In genomic region chr2:138279641-138280040, GRCm38 (mm10) we compare ENCODE assay signal across 8 mouse cellular contexts. TPM values are rescaled to one million over a fixed set of nuclear protein-coding genes. Genes with fewer than 3 reads are reported as not detected.
DNase-seq lines count a peak whose midpoint lies in the region; ATAC-seq and TF ChIP-seq lines count a peak whose summit lies in the region.
"Had no signal": no experiment of that assay in that cellular context is flagged by ENCODE, and none has a peak within 500 bp of the region (broad histone marks: within the 10 kb centered on the region; RNA-seq: fewer than 3 reads in every experiment).

No protein-coding gene starts in this region.

- H3K4me2 ChIP-seq in stomach, embryonic 14.5 days (replicated peaks; ENCODE audit: low read depth, low read length), result peak overlapping the region; percentile 52

- no peaks in the 10 kb centered on the region for H3K4me1 ChIP-seq in testis, adult 2 months (ENCODE audit: control insufficient read depth, insufficient read depth, low read length)
- H3K4me1 ChIP-seq in embryonic fibroblast, embryonic 13.5 days (ENCODE audit: control insufficient read depth, insufficient read depth, low read length), result peaks cover 4% of the 10 kb centered on the region
- H3K4me1 ChIP-seq in stomach, embryonic 14.5 days (ENCODE audit: control insufficient read depth, insufficient read depth, low read length), result peaks cover 44% of the 10 kb centered on the region

- no peaks in the 10 kb centered on the region for H3K9me3 ChIP-seq in stomach, embryonic 14.5 days (ENCODE audit: control insufficient read depth, low read depth, low read length)

- H3K36me3 ChIP-seq in testis, adult 2 months (ENCODE audit: control insufficient read depth, insufficient read depth, low read length), result no peaks in the 10 kb centered on the region
- H3K36me3 ChIP-seq in stomach, embryonic 14.5 days (ENCODE audit: control insufficient read depth, insufficient read depth, low read length), result peaks cover 10% of the 10 kb centered on the region

- H3K9ac ChIP-seq in stomach, embryonic 14.5 days (replicated peaks; ENCODE audit: low read depth, low read length), result peak overlapping the region; percentile 29; the same call in 1 of the 2 replicates
- H3K9ac ChIP-seq: liver, embryonic 14.5 days had no signal

- peak; percentile 29; the same call in 1 of the 2 replicates for ATAC-seq in stomach, embryonic 14.5 days (ENCODE audit: insufficient number of reproducible peaks, insufficient read depth, low FRiP score, low read depth)
- no peak for ATAC-seq in monocyte, adult 5-6 weeks (replicated peaks; ENCODE audit: insufficient number of reproducible peaks, low FRiP score, low TSS enrichment, poor library complexity, severe bottlenecking)

- H3K27ac ChIP-seq in testis, adult 2 months (ENCODE audit: control insufficient read depth, insufficient read depth, low read depth, low read length), result no peak overlapping the region
- H3K27ac ChIP-seq in embryonic fibroblast, embryonic 13.5 days (ENCODE audit: insufficient read depth, low read length), result no peak overlapping the region
- peak overlapping the region; percentile 82 for H3K27ac ChIP-seq in stomach, embryonic 14.5 days (ENCODE audit: low read length)
- H3K27ac ChIP-seq: liver, embryonic 14.5 days had no signal

- DNase-seq in testis, postnatal 10 days (ENCODE audit: low spot score), result no peak
- DNase-seq in kidney, postnatal 14 days, result peak; percentile 28
- no peak for DNase-seq in B cell, adult 2 months

- WGBS in stomach, embryonic 14.5 days, result 28% methylated on average over 11 of the region's 11 CpGs

- no peak for TF ChIP-seq CTCF in testis, adult 2 months (IDR thresholded peaks at IDR 0.05; ENCODE audit: control insufficient read depth, insufficient read depth, insufficient replicate concordance, low read depth, low read length)
- TF ChIP-seq CTCF in embryonic fibroblast, embryonic 13.5 days (IDR thresholded peaks at IDR 0.05; ENCODE audit: borderline replicate concordance, insufficient read depth, low read length), result no peak

- no peak for TF ChIP-seq POLR2A in testis, adult 2 months (IDR thresholded peaks at IDR 0.05; ENCODE audit: control insufficient read depth, low read depth, low read length)
- no peak for TF ChIP-seq POLR2A in embryonic fibroblast, embryonic 13.5 days (IDR thresholded peaks at IDR 0.05; ENCODE audit: low read depth, low read length)

- no peaks in the 10 kb centered on the region for H3K27me3 ChIP-seq in testis, adult 2 months (ENCODE audit: control insufficient read depth, insufficient read depth, low read length)
- H3K27me3 ChIP-seq in stomach, embryonic 14.5 days (ENCODE audit: control insufficient read depth, insufficient read depth, low read length), result no peaks in the 10 kb centered on the region

- peak overlapping the region; percentile 11; the same call in 1 of the 2 replicates for H3K4me3 ChIP-seq in testis, adult 2 months (ENCODE audit: control insufficient read depth, low read depth, low read length)
- peak overlapping the region; percentile 23 for H3K4me3 ChIP-seq in embryonic fibroblast, embryonic 13.5 days (ENCODE audit: insufficient read depth, low read length)
- H3K4me3 ChIP-seq in stomach, embryonic 14.5 days (ENCODE audit: low read depth, low read length), result peak overlapping the region; percentile 37

RNA-seq across cellular contexts. Expression of gene Btbd3, which starts 23.3 kb away (rescaled TPM):
- 1.4 and 1.6 TPM in 2 replicates for polyA plus RNA-seq in testis, adult 2 months (2012; rRNA removed)
- polyA plus RNA-seq in embryonic fibroblast, embryonic 13.5 days (2011; ENCODE audit: insufficient read length, low read depth, missing spikeins), result 23.0 and 26.1 TPM in 2 replicates
- 35.7 and 36.5 TPM in 2 replicates for polyA plus RNA-seq in stomach, embryonic 14.5 days (2014; fragmentation: Nextera tagmentation; extraction: Ambion mirVana)
- 0.48 to 0.49 TPM in 2 of 3 replicates, not detected in the other for total RNA-seq in monocyte, adult 5-6 weeks (2017)
